Mouse (Mus musculus) heart, embryonic 16.5 days (tissue): ENCODE data around the gene Hnrnpr. TPM values are rescaled to one million over a fixed set of nuclear protein-coding genes. Genes with fewer than 3 reads are reported as not detected.
A peak's percentile ranks its signal among the peaks of the same experiment; 100 is the strongest.

Source experiments
- ATAC-seq: fragments of 200-750 bp; cut with Nextera tagmentation; replicated peaks from 2 replicates; pipeline ENCODE4 v1.8.0; 2017; ENCODE audit warnings: moderate number of reproducible peaks; ENCODE audit not compliant: insufficient read depth, low FRiP score; ENCODE audit errors: extremely low read depth
- H3K27ac ChIP-seq: fragments of 300-500 bp; sonication (generic); 2 replicates; pipeline ENCODE4 v1.5.1; 2014; ENCODE audit warnings: mild to moderate bottlenecking, low read length, control low read depth, moderate library complexity
- H3K27me3 ChIP-seq: fragments of 300-500 bp; sonication (generic); 2 replicates; pipeline ENCODE4 v1.6.1; 2014; ENCODE audit warnings: low read length, mixed read lengths; ENCODE audit not compliant: control insufficient read depth, insufficient read depth
- H3K36me3 ChIP-seq: fragments of 300-500 bp; sonication (generic); 2 replicates; pipeline ENCODE4 v1.6.1; 2014; ENCODE audit not compliant: control insufficient read depth, insufficient read depth
- H3K4me1 ChIP-seq: fragments of 300-500 bp; sonication (generic); 2 replicates; pipeline ENCODE4 v1.6.1; 2014; ENCODE audit warnings: low read length, mixed read lengths; ENCODE audit not compliant: control insufficient read depth, insufficient read depth
- H3K4me2 ChIP-seq: fragments of 300-500 bp; sonication (generic); 2 replicates; pipeline ENCODE4 v1.6.1; 2014; ENCODE audit warnings: low read depth, mild to moderate bottlenecking, control low read depth, low read length
- H3K4me3 ChIP-seq: fragments of 300-500 bp; sonication (generic); 2 replicates; pipeline ENCODE4 v1.5.1; 2014; ENCODE audit warnings: mild to moderate bottlenecking, control low read depth, low read length
- H3K9ac ChIP-seq: fragments of 300-500 bp; sonication (generic); 2 replicates; pipeline ENCODE4 v1.6.1; 2014; ENCODE audit warnings: low read length, control low read depth
- H3K9me3 ChIP-seq: fragments of 300-500 bp; sonication (generic); replicated peaks from 2 replicates; pipeline ENCODE4 v1.6.1; 2016; ENCODE audit warnings: low read length; ENCODE audit not compliant: control insufficient read depth
- WGBS: fragments of 180-500 bp; shearing (Covaris S2); extraction: QIAGEN DNeasy Blood & Tissue Kit; methylation state at CpG from one replicate; pipeline ENCODE4 v1.1.7; 2014; 5-methylcytosine and 5-hydroxymethylcytosine counted together
- polyA plus RNA-seq: library from polyadenylated mRNA; unstranded; fragments of >200 nt; fragmentation: Nextera tagmentation; extraction: Ambion mirVana; gene quantifications from 2 replicates; pipeline ENCODE4 v1.2.1, GENCODE M21; 2015

The Hnrnpr gene
- polyA plus RNA-seq, 1 experiment from 2014 or later: 95.8 TPM

GRCm38 (mm10) chr4:136291692-136292091, 19.1 kb upstream of the Hnrnpr start:
- peaks cover 8% of the 10 kb centered on the region for H3K9me3 ChIP-seq
- H3K9ac ChIP-seq: no peak overlapping the region
- peaks cover 4% of the 10 kb centered on the region for H3K4me1 ChIP-seq
- H3K4me2 ChIP-seq: no peak overlapping the region
- no peaks in the 10 kb centered on the region for H3K27me3 ChIP-seq
- no peak overlapping the region for H3K27ac ChIP-seq
- H3K4me3 ChIP-seq: no peak overlapping the region
- ATAC-seq: no peak
- peaks cover 64% of the 10 kb centered on the region for H3K36me3 ChIP-seq
- WGBS: 78% methylated on average over 6 of the region's 6 CpGs

GRCm38 (mm10) chr4:136295941-136296340, 14.8 kb upstream of the Hnrnpr start:
- Histone ChIP-seq H3K4me3 (no peak overlapping the region), H3K4me1 (no peaks in the 10 kb centered on the region; the same call in 1 of the 2 replicates), H3K27me3 (no peaks in the 10 kb centered on the region), H3K36me3 (peaks cover 26% of the 10 kb centered on the region), H3K27ac (no peak overlapping the region), H3K9ac (no peak overlapping the region), H3K4me2 (no peak overlapping the region), H3K9me3 (no peaks in the 10 kb centered on the region)
- no peak for ATAC-seq
- 59% methylated on average over 7 of the region's 7 CpGs for WGBS

GRCm38 (mm10) chr4:136302462-136302861, 8.3 kb upstream of the Hnrnpr start:
- WGBS: 38% methylated on average over 4 of the region's 4 CpGs
- Histone ChIP-seq H3K4me3 (no peak overlapping the region), H3K9me3 (no peaks in the 10 kb centered on the region), H3K27me3 (no peaks in the 10 kb centered on the region), H3K36me3 (no peaks in the 10 kb centered on the region), H3K9ac (no peak overlapping the region), H3K4me1 (no peaks in the 10 kb centered on the region), H3K4me2 (no peak overlapping the region), H3K27ac (no peak overlapping the region)
- no peak for ATAC-seq

- 37% methylated on average over 2 of the region's 2 CpGs for whole genome bisulfite sequencing
- no peak overlapping the region for H3K4me3 ChIP-seq
- H3K27me3 ChIP-seq: no peaks in the 10 kb centered on the region
- H3K4me2 ChIP-seq: no peak overlapping the region
- H3K27ac ChIP-seq: no peak overlapping the region
- no peak for ATAC-seq
- no peak overlapping the region for H3K9ac ChIP-seq
- H3K4me1 ChIP-seq: peaks cover under 1% of the 10 kb centered on the region; the same call in 1 of the 2 replicates
- no peaks in the 10 kb centered on the region for H3K36me3 ChIP-seq
- H3K9me3 ChIP-seq: no peaks in the 10 kb centered on the region
These were observed 6.6 kb upstream of the Hnrnpr start for GRCm38 (mm10) chr4:136304181-136304580.

GRCm38 (mm10) chr4:136308355-136308754, 2.4 kb upstream of the Hnrnpr start:
- WGBS: 59% methylated on average over 2 of the region's 2 CpGs
- no peaks in the 10 kb centered on the region for H3K36me3 ChIP-seq
- H3K9me3 ChIP-seq: no peaks in the 10 kb centered on the region
- no peak overlapping the region for H3K4me2 ChIP-seq
- H3K9ac ChIP-seq: no peak overlapping the region
- ATAC-seq: no peak
- H3K4me1 ChIP-seq: peaks cover 19% of the 10 kb centered on the region
- no peak overlapping the region for H3K4me3 ChIP-seq
- H3K27ac ChIP-seq: no peak overlapping the region
- no peaks in the 10 kb centered on the region for H3K27me3 ChIP-seq

- no peak for ATAC-seq
- Histone ChIP-seq H3K27me3 (no peaks in the 10 kb centered on the region), H3K4me2 (peak overlapping the region; percentile 76), H3K4me3 (peak overlapping the region; percentile 86), H3K36me3 (no peaks in the 10 kb centered on the region), H3K27ac (peak overlapping the region; percentile 86), H3K9ac (peak overlapping the region; percentile 76), H3K9me3 (no peaks in the 10 kb centered on the region), H3K4me1 (peaks cover 25% of the 10 kb centered on the region)
- 3% methylated on average over 11 of the region's 11 CpGs for WGBS
These were observed 962 bp upstream of the Hnrnpr start for GRCm38 (mm10) chr4:136309780-136310179.

- ATAC-seq: peak; percentile 38
- Histone ChIP-seq H3K4me3 (peak overlapping the region; percentile 86), H3K9me3 (no peaks in the 10 kb centered on the region), H3K27me3 (no peaks in the 10 kb centered on the region), H3K4me1 (peaks cover 28% of the 10 kb centered on the region), H3K27ac (peak overlapping the region; percentile 94), H3K9ac (peak overlapping the region; percentile 97), H3K4me2 (peak overlapping the region; percentile 73), H3K36me3 (no peaks in the 10 kb centered on the region)
- under 1% methylated on average over 81 of the region's 81 CpGs for WGBS
These were observed 579 bp downstream of the Hnrnpr start for GRCm38 (mm10) chr4:136311042-136311999.

GRCm38 (mm10) chr4:136312616-136313015, 1.9 kb downstream of the Hnrnpr start:
- Histone ChIP-seq H3K27ac (no peak overlapping the region), H3K9ac (peak overlapping the region; percentile 97)
- 11% methylated on average over 4 of the region's 4 CpGs for WGBS

GRCm38 (mm10) chr4:136317667-136318066, 6.9 kb downstream of the Hnrnpr start:
- WGBS: 91% methylated on average over 4 of the region's 4 CpGs
- peaks cover 30% of the 10 kb centered on the region for H3K36me3 ChIP-seq
- no peaks in the 10 kb centered on the region for H3K27me3 ChIP-seq

More at GRCm38 (mm10) chr4:136312616-136313015, 1.9 kb downstream of the Hnrnpr start:
- no peak for ATAC-seq
- no peaks in the 10 kb centered on the region for H3K27me3 ChIP-seq
- H3K9me3 ChIP-seq: no peaks in the 10 kb centered on the region
- peaks cover 4% of the 10 kb centered on the region; the same call in 1 of the 2 replicates for H3K36me3 ChIP-seq
- H3K4me1 ChIP-seq: peaks cover 28% of the 10 kb centered on the region
- H3K4me3 ChIP-seq: peak overlapping the region; percentile 86
- peak overlapping the region; percentile 73 for H3K4me2 ChIP-seq

More at GRCm38 (mm10) chr4:136317667-136318066, 6.9 kb downstream of the Hnrnpr start:
- Histone ChIP-seq H3K27ac (no peak overlapping the region), H3K9ac (no peak overlapping the region), H3K9me3 (no peaks in the 10 kb centered on the region), H3K4me3 (no peak overlapping the region), H3K4me1 (peaks cover 14% of the 10 kb centered on the region), H3K4me2 (no peak overlapping the region)
- ATAC-seq: no peak
